Mouse (Mus musculus) liver, adult 2 months (tissue): ENCODE results near the gene Npnt.

Experiments
- CTCF ChIP-seq: fragments of 200-500 bp; IDR thresholded peaks from 2 replicates; pipeline ENCODE4 v1.5.1; 2011; ENCODE audit warnings: low read depth, low read length, control low read depth
- POLR2A ChIP-seq: fragments of 200-500 bp; IDR thresholded peaks from 2 replicates; pipeline ENCODE4 v1.6.1; 2011; ENCODE audit warnings: low read length, control low read depth; ENCODE audit not compliant: insufficient read depth; ENCODE audit errors: extremely low read depth

DNA sequence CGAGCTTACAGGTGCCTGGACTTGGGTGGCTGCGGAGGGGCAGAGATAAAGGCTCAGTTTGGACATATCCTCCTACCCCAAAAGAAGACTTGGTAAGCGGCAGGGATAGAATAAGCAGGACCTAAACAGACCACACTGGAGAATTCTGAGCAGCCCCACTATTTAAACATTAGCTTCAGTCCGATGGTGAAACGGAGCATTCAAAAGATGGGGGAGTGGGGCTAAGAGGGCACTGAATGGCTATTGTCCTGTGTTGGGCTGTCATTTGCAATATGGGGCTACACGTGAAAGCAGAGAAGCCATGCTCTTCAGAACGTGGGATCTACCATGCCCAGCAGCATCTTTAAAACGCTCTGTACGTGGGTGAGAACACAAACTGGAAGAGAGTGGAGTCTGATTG lies 95.8 kb downstream of the Npnt start:
- TF ChIP-seq CTCF = no peak
- TF ChIP-seq POLR2A = no peak
